8 mouse cellular contexts compared by ENCODE assay signal in the genomic region with DNA sequence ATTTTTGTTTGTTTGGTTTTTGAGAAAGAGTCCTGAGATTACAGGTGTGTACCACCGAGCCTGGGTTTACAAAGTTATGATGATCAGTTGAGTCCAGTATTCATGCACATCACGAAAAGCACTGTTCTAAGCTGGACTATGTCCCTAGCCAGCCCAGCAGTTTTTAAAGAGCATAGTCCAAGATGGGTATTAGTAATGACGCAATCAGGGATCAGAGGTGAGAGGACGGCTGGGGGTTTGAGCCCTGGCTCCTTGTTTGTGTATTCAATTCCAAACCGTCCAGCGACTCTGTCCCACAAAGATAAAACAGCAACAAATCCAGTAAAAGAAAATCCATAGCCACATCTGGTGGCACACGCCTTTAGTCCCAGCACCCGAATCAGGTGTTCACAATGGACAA. TPM values are rescaled to one million over a fixed set of nuclear protein-coding genes. Genes with fewer than 3 reads are reported as not detected.
DNase-seq lines count a peak whose midpoint lies in the region; ATAC-seq and TF ChIP-seq lines count a peak whose summit lies in the region.

No protein-coding gene starts in this region.

- no peak overlapping the region for H3K9ac ChIP-seq in lung, embryonic 15.5 days
- H3K9ac ChIP-seq in neural tube, embryonic 15.5 days (replicated peaks) = no peak overlapping the region

- no peak for DNase-seq in lung, adult 2 months
- DNase-seq in limb, embryonic 10.5 days (ENCODE audit: low spot score) = no peak
- DNase-seq in embryo, embryonic 9.5 days (ENCODE audit: extremely low spot score) = no peak
- no peak for DNase-seq in right cerebral cortex, adult 18-20 months

- H3K27ac ChIP-seq in lung, embryonic 15.5 days = no peak overlapping the region
- 0 out of 2 replicates have a peak overlapping the region, but pooled peaks have one; percentile 88 for H3K27ac ChIP-seq in limb, embryonic 10.5 days
- no peak overlapping the region for H3K27ac ChIP-seq in neural tube, embryonic 15.5 days (replicated peaks)

- no peak for ATAC-seq in erythroblast, adult 5-6 weeks (replicated peaks; ENCODE audit: low FRiP score, poor library complexity, severe bottlenecking)
- no peak for ATAC-seq in lung, embryonic 15.5 days (ENCODE audit: borderline replicate concordance, extremely low read depth, low FRiP score, low TSS enrichment)
- ATAC-seq in neural tube, embryonic 15.5 days (ENCODE audit: low FRiP score) = no peak

- WGBS in lung, embryonic 15.5 days = 74% methylated on average over 8 of the region's 8 CpGs
- WGBS in lung, adult 2 months = 66% methylated on average over 8 of the region's 8 CpGs
- WGBS in limb, embryonic 10.5 days = 90% methylated on average over 8 of the region's 8 CpGs
- 89% methylated on average over 8 of the region's 8 CpGs for WGBS in neural tube, embryonic 15.5 days

- TF ChIP-seq CTCF in lung, adult 2 months (IDR thresholded peaks at IDR 0.05; ENCODE audit: insufficient read depth, low read length) = no peak

- H3K4me2 ChIP-seq in lung, embryonic 15.5 days = peak overlapping the region; percentile 58
- H3K4me2 ChIP-seq in neural tube, embryonic 15.5 days = no peak overlapping the region

- H3K4me1 ChIP-seq in erythroblast, embryonic 14.5 days (ENCODE audit: control insufficient read depth) = peaks cover 52% of the 10 kb centered on the region
- H3K4me1 ChIP-seq in lung, embryonic 15.5 days = peaks cover 18% of the 10 kb centered on the region
- peaks cover 9% of the 10 kb centered on the region for H3K4me1 ChIP-seq in lung, adult 2 months (ENCODE audit: control insufficient read depth, insufficient read depth, low read length)
- H3K4me1 ChIP-seq in limb, embryonic 10.5 days = peaks cover 26% of the 10 kb centered on the region
- H3K4me1 ChIP-seq in neural tube, embryonic 15.5 days = peaks cover 22% of the 10 kb centered on the region

- no peak for TF ChIP-seq POLR2A in lung, adult 2 months (IDR thresholded peaks at IDR 0.05; ENCODE audit: borderline replicate concordance, extremely low read depth, low read depth, low read length)

- H3K9me3 ChIP-seq in erythroblast, embryonic 14.5 days (ENCODE audit: control insufficient read depth, low read length) = no peaks in the 10 kb centered on the region
- H3K9me3 ChIP-seq in lung, embryonic 15.5 days = no peaks in the 10 kb centered on the region
- H3K9me3 ChIP-seq in limb, embryonic 10.5 days (replicated peaks) = no peaks in the 10 kb centered on the region
- H3K9me3 ChIP-seq in neural tube, embryonic 15.5 days (replicated peaks) = no peaks in the 10 kb centered on the region

- peaks cover 26% of the 10 kb centered on the region for H3K36me3 ChIP-seq in erythroblast, embryonic 14.5 days (ENCODE audit: control insufficient read depth)
- H3K36me3 ChIP-seq in lung, embryonic 15.5 days = peaks cover 6% of the 10 kb centered on the region
- H3K36me3 ChIP-seq in limb, embryonic 10.5 days = peaks cover 16% of the 10 kb centered on the region
- H3K36me3 ChIP-seq in neural tube, embryonic 15.5 days = peaks cover 7% of the 10 kb centered on the region; the same call in 1 of the 2 replicates

- no peaks in the 10 kb centered on the region for H3K27me3 ChIP-seq in erythroblast, embryonic 14.5 days (ENCODE audit: control insufficient read depth)
- no peaks in the 10 kb centered on the region for H3K27me3 ChIP-seq in lung, embryonic 15.5 days
- no peaks in the 10 kb centered on the region for H3K27me3 ChIP-seq in limb, embryonic 10.5 days (ENCODE audit: low read depth, poor library complexity, severe bottlenecking)
- no peaks in the 10 kb centered on the region for H3K27me3 ChIP-seq in neural tube, embryonic 15.5 days (replicated peaks)

- H3K4me3 ChIP-seq in erythroblast, embryonic 14.5 days (replicated peaks) = peak overlapping the region; percentile 84
- H3K4me3 ChIP-seq in lung, embryonic 15.5 days = no peak overlapping the region
- no peak overlapping the region for H3K4me3 ChIP-seq in lung, adult 2 months (replicated peaks; ENCODE audit: extremely low read depth, low read depth, low read length)
- H3K4me3 ChIP-seq in limb, embryonic 10.5 days = no peak overlapping the region
- 0 out of 2 replicates have a peak overlapping the region, but pooled peaks have one; percentile 55 for H3K4me3 ChIP-seq in neural tube, embryonic 15.5 days (replicated peaks)

RNA-seq across cellular contexts. Expression of a gene that starts 1.4 kb away (rescaled TPM):
- 142 and 153 TPM in 2 replicates for polyA plus RNA-seq in erythroblast, embryonic 14.5 days (2012)
- 105 and 125 TPM in 2 replicates for total RNA-seq in erythroblast, adult 5-6 weeks (2015; ENCODE audit: low replicate concordance)
- 58.0 and 68.8 TPM in 2 replicates for total RNA-seq in erythroblast, adult 5-6 weeks (2017; ENCODE audit: low replicate concordance)
- 58.0 and 67.9 TPM in 2 replicates for polyA plus RNA-seq in lung, embryonic 15.5 days (2015; fragmentation: Nextera tagmentation; extraction: Ambion mirVana)
- 257 and 267 TPM in 2 replicates for polyA plus RNA-seq in lung, adult 2 months (2012; rRNA removed)
- 54.8 and 56.9 TPM in 2 replicates for polyA plus RNA-seq in limb, embryonic 10.5 days (2016; fragmentation: Nextera tagmentation; extraction: Ambion mirVana)
- 162 and 167 TPM in 2 replicates for polyA plus RNA-seq in neural tube, embryonic 15.5 days (2015; fragmentation: Nextera tagmentation; extraction: Ambion mirVana)

RNA-seq across cellular contexts. Expression of a gene that starts 10.4 kb away (rescaled TPM):
- polyA plus RNA-seq in erythroblast, embryonic 14.5 days (2012) = 14.5 and 18.2 TPM in 2 replicates
- 4.2 and 4.8 TPM in 2 replicates for total RNA-seq in erythroblast, adult 5-6 weeks (2015; ENCODE audit: low replicate concordance)
- total RNA-seq in erythroblast, adult 5-6 weeks (2017; ENCODE audit: low replicate concordance) = 4.3 and 7.0 TPM in 2 replicates
- polyA plus RNA-seq in lung, embryonic 15.5 days (2015; fragmentation: Nextera tagmentation; extraction: Ambion mirVana) = 4.1 and 6.4 TPM in 2 replicates
- polyA plus RNA-seq in lung, adult 2 months (2012; rRNA removed) = 51.6 and 56.4 TPM in 2 replicates
- polyA plus RNA-seq in limb, embryonic 10.5 days (2016; fragmentation: Nextera tagmentation; extraction: Ambion mirVana) = 2.4 and 3.7 TPM in 2 replicates
- 1.0 and 7.1 TPM in 2 replicates for polyA plus RNA-seq in neural tube, embryonic 15.5 days (2015; fragmentation: Nextera tagmentation; extraction: Ambion mirVana)

RNA-seq across cellular contexts. Expression of a gene that starts 38.8 kb away (rescaled TPM):
- polyA plus RNA-seq in erythroblast, embryonic 14.5 days (2012) = 0.10 and 0.17 TPM in 2 replicates
- 1.0 and 2.5 TPM in 2 replicates for total RNA-seq in erythroblast, adult 5-6 weeks (2015; ENCODE audit: low replicate concordance)
- 1.3 TPM in 1 of 2 replicates, not detected in the other for total RNA-seq in erythroblast, adult 5-6 weeks (2017; ENCODE audit: low replicate concordance)
- polyA plus RNA-seq in lung, embryonic 15.5 days (2015; fragmentation: Nextera tagmentation; extraction: Ambion mirVana) = 24.9 and 25.9 TPM in 2 replicates
- 44.6 and 55.5 TPM in 2 replicates for polyA plus RNA-seq in lung, adult 2 months (2012; rRNA removed)
- polyA plus RNA-seq in limb, embryonic 10.5 days (2016; fragmentation: Nextera tagmentation; extraction: Ambion mirVana) = 3.2 and 4.9 TPM in 2 replicates
- polyA plus RNA-seq in neural tube, embryonic 15.5 days (2015; fragmentation: Nextera tagmentation; extraction: Ambion mirVana) = 9.8 TPM in 2 replicates

RNA-seq across cellular contexts. Expression of a gene that starts 42.7 kb away (rescaled TPM):
- 0.04 and 0.08 TPM in 2 replicates for polyA plus RNA-seq in erythroblast, embryonic 14.5 days (2012)
- 0.38 and 2.3 TPM in 2 replicates for total RNA-seq in erythroblast, adult 5-6 weeks (2015; ENCODE audit: low replicate concordance)
- total RNA-seq in erythroblast, adult 5-6 weeks (2017; ENCODE audit: low replicate concordance) = 0.28 and 3.3 TPM in 2 replicates
- 3.7 and 4.3 TPM in 2 replicates for polyA plus RNA-seq in lung, embryonic 15.5 days (2015; fragmentation: Nextera tagmentation; extraction: Ambion mirVana)
- polyA plus RNA-seq in lung, adult 2 months (2012; rRNA removed) = 17.3 and 21.4 TPM in 2 replicates
- 1.9 and 2.1 TPM in 2 replicates for polyA plus RNA-seq in limb, embryonic 10.5 days (2016; fragmentation: Nextera tagmentation; extraction: Ambion mirVana)
- 3.4 and 4.1 TPM in 2 replicates for polyA plus RNA-seq in neural tube, embryonic 15.5 days (2015; fragmentation: Nextera tagmentation; extraction: Ambion mirVana)

RNA-seq across cellular contexts. Expression of a gene that starts 50.5 kb away (rescaled TPM):
- 7.7 and 8.4 TPM in 2 replicates for polyA plus RNA-seq in erythroblast, embryonic 14.5 days (2012)
- 10.0 and 19.8 TPM in 2 replicates for total RNA-seq in erythroblast, adult 5-6 weeks (2015; ENCODE audit: low replicate concordance)
- total RNA-seq in erythroblast, adult 5-6 weeks (2017; ENCODE audit: low replicate concordance) = 5.2 and 6.7 TPM in 2 replicates
- 89.5 and 94.7 TPM in 2 replicates for polyA plus RNA-seq in lung, embryonic 15.5 days (2015; fragmentation: Nextera tagmentation; extraction: Ambion mirVana)
- 32.9 and 41.3 TPM in 2 replicates for polyA plus RNA-seq in lung, adult 2 months (2012; rRNA removed)
- polyA plus RNA-seq in limb, embryonic 10.5 days (2016; fragmentation: Nextera tagmentation; extraction: Ambion mirVana) = 116 and 118 TPM in 2 replicates
- polyA plus RNA-seq in neural tube, embryonic 15.5 days (2015; fragmentation: Nextera tagmentation; extraction: Ambion mirVana) = 82.2 and 95.1 TPM in 2 replicates

Comparison
In these comparisons a context has a peak if more than half of its experiments do, and no peak if none do; other contexts are left out.
1. H3K4me3 ChIP-seq: peak in erythroblast, embryonic 14.5 days (single experiment) and neural tube, embryonic 15.5 days (single experiment); none in lung, embryonic 15.5 days (single experiment), lung, adult 2 months (single experiment) and limb, embryonic 10.5 days (single experiment).